Mouse (Mus musculus) gastrocnemius, adult 18-20 months (tissue): ENCODE results near the gene Ino80. TPM values are rescaled to one million over a fixed set of nuclear protein-coding genes. Genes with fewer than 3 reads are reported as not detected.
A peak's percentile ranks its signal among the peaks of the same experiment; 100 is the strongest.

Experiments used
- DNase-seq: peaks from one replicate; pipeline ENCODE4 v3.0.0; 2021; ENCODE audit warnings: low spot score
- total RNA-seq, 2 experiments: library from RNA; stranded (reverse); gene quantifications; 2 replicates each; pipeline ENCODE4 v1.2.3; 2021

The Ino80 gene
- total RNA-seq, 2 experiments from 2014 or later: 11.2 to 12.1 TPM

GRCm38 (mm10) chr2:119461028-119461427, 16.5 kb downstream of the Ino80 start:
- DNase-seq: no peak

- no peak for DNase-seq
Observed at GRCm38 (mm10) chr2:119454558-119454957, 22.9 kb downstream of the Ino80 start.

GRCm38 (mm10) chr2:119436988-119437387, 40.5 kb downstream of the Ino80 start:
- DNase-seq: peak; percentile 47

DNA sequence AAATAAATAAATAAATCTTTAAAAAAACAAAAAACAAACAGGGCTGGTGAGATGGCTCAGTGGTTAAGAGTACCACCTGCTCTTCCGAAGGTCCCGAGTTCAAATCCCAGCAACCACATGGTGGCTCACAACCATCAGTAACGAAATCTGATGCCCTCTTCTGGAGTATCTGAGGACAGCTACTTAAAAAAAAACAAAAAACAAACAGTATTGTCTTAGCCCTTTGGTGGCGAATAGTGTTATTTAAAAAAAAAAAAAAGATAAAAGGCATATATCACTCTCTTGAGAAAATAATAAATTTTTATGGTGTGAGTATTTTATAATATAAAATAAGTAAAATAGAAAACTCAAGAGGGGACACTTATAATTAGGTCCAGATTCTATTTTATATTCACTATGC, 41.0 kb downstream of the Ino80 start:
- no peak for DNase-seq

DNA sequence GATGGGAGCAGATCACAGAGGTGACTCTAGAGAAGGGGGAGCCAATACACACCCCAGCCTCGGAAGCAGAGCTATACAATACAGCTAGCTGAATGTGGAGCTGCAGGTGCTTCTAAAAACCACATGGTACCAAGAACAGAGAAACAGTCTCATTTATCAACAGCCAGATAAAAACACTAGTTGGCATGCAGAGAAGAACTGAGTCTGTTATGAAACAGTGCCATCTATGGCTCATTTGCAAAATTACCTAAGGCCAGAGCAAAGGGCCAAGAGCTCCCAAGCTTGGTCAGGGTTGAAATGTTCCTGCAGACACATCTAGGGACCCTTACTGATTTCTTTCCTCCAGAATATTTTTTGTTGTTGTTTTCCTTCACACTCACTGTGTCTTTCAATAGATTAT, 63.7 kb downstream of the Ino80 start:
- DNase-seq: peak; percentile 34

GRCm38 (mm10) chr2:119411674-119412073, 65.8 kb downstream of the Ino80 start:
- DNase-seq: no peak

GRCm38 (mm10) chr2:119411016-119411415, 66.5 kb downstream of the Ino80 start:
- DNase-seq: no peak

DNA sequence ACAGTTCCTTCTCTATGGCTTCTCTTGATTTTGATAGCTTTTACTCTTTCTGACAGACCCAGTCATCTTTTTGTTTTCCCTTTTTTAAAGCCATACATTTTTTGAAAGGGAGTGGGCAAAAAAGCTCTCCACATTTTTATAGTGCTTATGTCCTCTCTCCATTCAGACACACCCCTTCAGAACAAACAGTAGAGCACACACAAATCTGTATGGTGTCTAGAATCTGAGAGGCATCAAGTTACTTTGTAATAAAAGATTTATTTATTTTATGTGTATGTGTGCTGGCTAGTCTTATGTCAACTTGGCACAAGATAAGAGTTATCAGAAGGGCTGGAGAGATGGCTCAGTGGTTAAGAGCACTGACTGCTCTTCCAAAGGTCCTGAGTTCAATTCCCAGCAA, 68.8 kb downstream of the Ino80 start:
- no peak for DNase-seq

- DNase-seq: no peak
Observed at GRCm38 (mm10) chr2:119408278-119408677, 69.2 kb downstream of the Ino80 start.

DNA sequence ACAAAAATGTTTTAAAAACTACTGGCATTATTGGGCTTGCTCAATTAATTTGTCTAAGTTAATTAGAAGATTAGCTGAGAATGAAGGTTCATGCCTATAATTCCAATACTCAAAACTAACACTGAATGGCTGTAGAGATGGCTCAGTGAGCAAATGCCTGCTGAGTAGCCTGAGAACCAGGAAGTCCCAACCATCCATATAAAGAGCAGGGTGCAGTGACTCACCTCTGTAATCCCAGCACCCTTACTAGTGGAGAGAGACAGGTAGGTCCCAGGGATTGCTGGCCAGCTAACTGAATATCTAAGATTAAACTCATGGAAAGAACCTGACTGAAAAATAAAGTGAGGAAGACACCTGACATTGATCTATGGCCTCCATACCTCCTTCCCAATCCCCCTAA, 78.2 kb downstream of the Ino80 start:
- DNase-seq: no peak

DNA sequence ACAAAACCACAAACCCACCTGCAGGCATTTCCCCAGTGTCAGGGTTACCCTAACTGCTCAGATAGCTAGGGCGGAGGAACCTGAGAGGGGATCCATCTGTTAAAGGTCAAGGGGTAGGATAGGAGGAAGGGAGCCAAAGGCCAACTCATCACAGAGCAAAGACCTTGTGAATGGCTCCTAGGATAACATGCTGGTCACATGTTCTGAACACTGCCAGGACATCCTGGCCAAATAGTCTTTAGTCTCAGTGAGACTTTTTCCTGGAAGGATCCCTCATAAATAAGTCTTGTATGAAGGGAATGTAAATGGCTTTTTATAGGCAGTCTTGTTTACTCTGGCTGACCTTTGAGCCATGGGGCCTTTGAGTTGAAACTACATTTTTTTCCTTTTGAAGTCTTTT, 78.8 kb downstream of the Ino80 start:
- DNase-seq: peak; percentile 82

DNA sequence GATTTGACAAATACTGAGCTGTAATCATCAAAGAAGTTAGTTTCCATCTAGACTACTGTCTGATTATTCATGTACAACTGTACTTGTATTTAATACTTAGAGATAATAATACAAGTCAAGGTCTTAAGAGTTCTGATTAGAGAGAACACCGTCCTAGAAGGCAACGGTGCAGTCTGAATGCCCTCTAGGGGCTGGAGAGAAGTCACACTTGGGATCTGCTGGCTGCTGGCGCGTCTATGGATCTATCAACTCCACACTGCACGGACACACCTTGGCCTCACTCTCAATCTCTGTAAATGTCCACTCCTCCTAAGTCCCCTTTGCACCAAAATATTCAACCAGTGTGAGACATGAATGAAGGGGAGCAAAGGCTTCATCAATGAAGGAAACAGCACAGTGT, 79.2 kb downstream of the Ino80 start:
- DNase-seq: peak; percentile 25

- peak; percentile 25 for DNase-seq
Observed at GRCm38 (mm10) chr2:119389992-119390391, 87.5 kb downstream of the Ino80 start.

DNA sequence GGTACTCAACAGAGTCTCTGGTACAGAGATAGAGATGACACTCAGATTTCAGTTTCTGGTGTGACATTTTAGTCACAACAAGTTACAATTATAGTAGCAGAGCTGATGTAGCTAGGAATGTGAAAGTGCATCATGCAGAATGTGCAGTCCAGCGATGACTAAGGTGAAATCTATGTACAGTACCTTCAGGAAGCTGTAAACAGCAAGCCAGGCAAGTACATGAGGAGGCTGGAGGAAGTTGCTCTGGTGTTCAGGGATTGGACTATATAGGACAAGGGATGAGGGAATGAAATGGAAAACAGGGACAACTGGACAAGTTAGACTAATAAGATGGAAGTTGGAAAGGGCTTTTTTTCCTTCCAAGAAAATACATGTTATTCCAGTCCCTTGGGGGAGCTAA, 89.2 kb downstream of the Ino80 start:
- peak; percentile 39 for DNase-seq

- no peak for DNase-seq
Observed at GRCm38 (mm10) chr2:119379455-119379854, 98.0 kb downstream of the Ino80 start.

GRCm38 (mm10) chr2:119377826-119378225, 99.7 kb downstream of the Ino80 start:
- no peak for DNase-seq

DNA sequence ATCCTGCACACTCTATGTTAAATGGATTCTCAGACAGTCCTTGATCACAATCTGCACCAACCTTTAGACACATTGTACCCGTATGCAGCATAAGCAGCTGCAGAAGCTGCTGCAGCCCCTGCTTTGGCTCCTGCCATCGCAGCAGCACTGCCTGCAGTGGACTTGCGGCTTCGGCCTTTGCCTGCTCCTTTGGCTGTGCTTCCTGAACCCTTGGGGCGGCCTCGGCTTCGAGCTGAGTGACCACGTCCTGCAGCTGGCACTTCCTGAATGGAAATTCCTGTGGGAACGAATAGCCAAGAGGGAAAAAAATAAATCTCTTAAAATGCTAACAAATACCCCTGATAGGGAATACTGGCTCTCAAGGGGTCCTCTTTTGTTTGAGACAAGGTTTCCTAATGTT, 100.2 kb downstream of the Ino80 start:
- DNase-seq: no peak

DNA sequence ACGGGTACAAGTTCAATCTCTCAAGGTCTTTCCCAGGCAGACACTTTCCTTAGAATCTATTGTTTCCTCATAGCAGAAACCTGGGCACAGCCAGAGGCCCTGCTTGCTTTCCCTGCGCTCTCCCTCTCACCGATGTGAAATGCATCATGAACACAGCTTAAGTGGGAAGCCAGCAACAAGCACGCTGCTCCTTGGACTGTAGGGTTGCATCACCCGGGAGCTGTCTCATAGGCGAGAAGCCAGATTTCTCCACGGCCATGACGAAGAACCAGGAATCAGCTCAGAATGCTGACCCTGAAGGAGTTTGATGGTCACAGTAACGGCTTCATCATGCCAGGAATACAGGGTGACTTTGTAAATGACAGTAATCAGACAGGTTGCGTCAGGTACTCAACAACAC, 107.4 kb downstream of the Ino80 start:
- no peak for DNase-seq

DNA sequence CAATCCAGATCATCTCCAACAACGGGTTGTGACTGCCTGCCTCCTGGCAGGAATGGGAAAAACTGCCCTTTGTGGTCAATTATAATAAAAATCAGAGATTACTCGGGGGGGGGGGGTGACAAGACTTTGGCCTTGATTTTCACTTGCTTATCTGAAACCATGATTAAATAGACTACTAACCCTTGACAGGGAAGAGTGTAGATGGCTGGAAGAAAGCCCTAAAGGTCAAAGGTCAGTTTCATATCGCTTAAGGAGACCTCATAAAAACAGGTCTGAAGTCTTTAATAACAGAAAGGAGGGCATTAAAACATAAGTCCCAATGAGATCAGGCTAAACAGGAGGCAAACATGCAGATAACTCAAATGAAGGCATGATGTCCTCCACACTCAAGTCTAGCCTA, 110.1 kb downstream of the Ino80 start:
- DNase-seq: no peak

DNA sequence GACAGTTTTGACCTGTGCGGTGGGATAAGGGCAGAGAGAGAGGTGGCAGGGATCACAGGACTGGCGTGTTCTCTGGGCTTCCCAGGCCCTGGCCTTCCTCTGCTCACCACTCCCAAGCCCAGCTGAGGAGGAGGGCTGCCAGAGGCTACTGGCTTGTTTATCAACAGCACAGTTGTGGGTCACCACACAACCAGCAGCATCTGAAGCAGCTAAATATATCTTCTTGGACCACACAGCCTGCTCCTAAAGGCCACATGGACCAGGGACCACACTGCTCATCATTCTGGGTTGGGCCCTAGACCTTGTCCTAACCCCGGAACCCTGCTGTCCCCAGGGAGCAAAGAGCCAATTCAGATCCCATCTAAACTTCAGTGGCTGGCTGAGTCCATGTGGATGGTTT, 112.5 kb downstream of the Ino80 start:
- DNase-seq: peak; percentile 62

GRCm38 (mm10) chr2:119359721-119360291, 117.7 kb downstream of the Ino80 start:
- DNase-seq: no peak

GRCm38 (mm10) chr2:119358249-119358648, 119.2 kb downstream of the Ino80 start:
- DNase-seq: no peak

DNA sequence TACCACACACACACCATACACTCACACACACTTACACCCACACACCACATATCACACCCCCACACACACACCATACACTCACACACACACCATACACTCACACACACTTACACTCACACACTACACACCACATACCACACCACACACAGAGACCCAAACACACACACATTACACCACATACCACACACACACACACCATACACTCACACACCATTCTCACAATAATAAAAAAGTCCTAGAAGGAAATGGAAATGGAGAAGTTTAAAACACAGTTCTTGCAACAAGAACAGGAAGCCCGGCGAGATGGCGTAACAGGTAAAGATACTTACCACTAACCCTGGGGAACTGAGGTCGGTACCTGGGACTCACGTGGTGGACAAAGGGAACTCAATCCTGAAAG, 120.7 kb downstream of the Ino80 start:
- DNase-seq: no peak

DNA sequence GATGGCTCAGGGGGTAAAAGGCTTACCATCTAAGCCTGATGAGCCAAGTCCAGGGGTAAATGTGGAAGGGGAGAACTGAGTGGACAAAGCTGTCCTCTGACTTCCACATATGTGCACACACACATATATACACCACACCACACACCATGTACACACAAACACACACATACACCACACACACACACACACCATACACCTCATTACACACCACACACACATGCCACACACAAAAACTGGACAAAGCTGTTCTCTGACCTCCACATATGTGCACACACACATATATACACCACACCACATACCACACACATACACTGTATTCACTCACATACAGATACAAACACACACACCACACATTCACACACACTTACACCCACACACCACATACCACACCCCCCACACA, 121.2 kb downstream of the Ino80 start:
- no peak for DNase-seq
